Mouse (Mus musculus): Measurements from ENCODE around the gene Mitf. TPM values are rescaled to one million over a fixed set of nuclear protein-coding genes. Genes with fewer than 3 reads are reported as not detected.

The Mitf gene
- polyA plus RNA-seq, 1 experiment from 2014 or later, result 2.4 TPM

DNA sequence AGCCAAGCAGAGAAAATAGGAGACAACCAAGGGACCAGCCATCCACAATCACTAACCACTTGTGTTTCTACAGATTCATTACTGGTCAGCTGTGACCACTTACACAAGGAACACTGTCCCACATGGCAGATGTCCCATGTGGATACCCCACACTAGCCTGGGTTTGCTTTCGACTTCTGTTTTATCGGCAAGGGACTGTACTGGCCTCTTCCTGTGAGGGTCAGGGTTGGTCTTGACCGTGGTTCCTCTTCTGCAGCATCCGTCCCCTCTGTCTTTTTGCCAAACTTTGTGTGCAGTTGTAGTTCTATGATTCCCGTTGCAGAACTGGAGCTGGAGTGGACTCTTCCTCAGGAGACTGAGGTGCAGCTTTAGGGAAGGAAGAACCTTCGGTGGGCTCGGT is 59.7 kb downstream of the Mitf start:
- no peaks in the 10 kb centered on the region for H3K4me1 ChIP-seq (replicated peaks)
- H3K27me3 ChIP-seq, result no peaks in the 10 kb centered on the region
- H3K4me2 ChIP-seq, result no peak overlapping the region
- no peak overlapping the region for H3K4me3 ChIP-seq
- no peak for ATAC-seq (ENCODE audit: low FRiP score, low read depth)
- H3K9ac ChIP-seq, result no peak overlapping the region
- H3K27ac ChIP-seq (replicated peaks), result no peak overlapping the region
- 93% methylated on average over 7 of the region's 7 CpGs for WGBS
- H3K36me3 ChIP-seq, result no peaks in the 10 kb centered on the region
- no peaks in the 10 kb centered on the region for H3K9me3 ChIP-seq

DNA sequence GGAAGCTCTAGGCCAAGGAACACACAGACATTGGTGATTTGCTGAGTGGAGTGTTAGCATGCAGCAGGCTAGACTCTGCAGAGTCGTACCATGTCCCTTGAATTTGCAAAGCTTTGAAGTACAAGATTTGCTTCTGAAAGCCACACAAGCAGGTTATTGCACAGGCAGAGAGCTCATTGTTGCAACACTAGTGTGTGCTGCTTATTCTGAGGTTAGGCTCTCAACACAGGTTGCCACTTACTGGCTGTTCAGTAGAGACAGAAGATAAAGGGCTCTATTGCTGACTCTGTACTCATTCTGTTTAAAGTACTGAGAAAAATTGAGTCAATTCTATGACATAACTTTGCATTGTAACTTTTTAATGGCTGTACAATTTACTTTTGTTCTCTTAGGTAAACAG is 61.2 kb downstream of the Mitf start:
- no peak for ATAC-seq (ENCODE audit: low FRiP score, low read depth)
- H3K27me3 ChIP-seq, result no peaks in the 10 kb centered on the region
- 86% methylated on average over 1 of the region's 1 CpGs for WGBS
- no peak overlapping the region for H3K27ac ChIP-seq (replicated peaks)
- H3K36me3 ChIP-seq, result no peaks in the 10 kb centered on the region
- H3K4me3 ChIP-seq, result no peak overlapping the region
- H3K9me3 ChIP-seq, result no peaks in the 10 kb centered on the region
- no peak overlapping the region for H3K9ac ChIP-seq
- H3K4me1 ChIP-seq (replicated peaks), result no peaks in the 10 kb centered on the region
- no peak overlapping the region for H3K4me2 ChIP-seq

DNA sequence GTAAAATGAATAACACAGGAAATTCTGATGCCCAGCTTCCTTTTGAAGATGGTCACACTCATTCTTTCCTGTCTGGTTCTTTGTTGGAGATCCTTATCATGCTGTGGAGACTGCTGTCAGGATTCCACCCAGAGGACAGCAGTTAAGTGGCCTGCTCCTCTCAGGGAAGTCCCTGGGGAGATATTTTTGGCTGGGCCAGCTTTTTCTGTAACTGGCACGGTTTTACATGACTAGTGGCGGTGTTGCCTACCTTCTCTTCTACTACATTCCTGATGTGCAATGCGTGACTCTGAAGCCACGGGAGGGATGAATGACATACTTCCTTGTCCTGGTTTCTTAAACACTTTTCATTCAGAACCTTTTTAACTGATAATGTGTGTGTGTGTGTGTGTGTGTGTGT is 63.1 kb downstream of the Mitf start:
- Histone ChIP-seq H3K9me3 (no peaks in the 10 kb centered on the region), H3K27ac (replicated peaks) (no peak overlapping the region), H3K36me3 (no peaks in the 10 kb centered on the region), H3K4me3 (no peak overlapping the region), H3K4me1 (replicated peaks) (no peaks in the 10 kb centered on the region), H3K27me3 (no peaks in the 10 kb centered on the region), H3K4me2 (no peak overlapping the region), H3K9ac (no peak overlapping the region)
- WGBS, result 79% methylated on average over 4 of the region's 4 CpGs
- ATAC-seq (ENCODE audit: low FRiP score, low read depth), result no peak

DNA sequence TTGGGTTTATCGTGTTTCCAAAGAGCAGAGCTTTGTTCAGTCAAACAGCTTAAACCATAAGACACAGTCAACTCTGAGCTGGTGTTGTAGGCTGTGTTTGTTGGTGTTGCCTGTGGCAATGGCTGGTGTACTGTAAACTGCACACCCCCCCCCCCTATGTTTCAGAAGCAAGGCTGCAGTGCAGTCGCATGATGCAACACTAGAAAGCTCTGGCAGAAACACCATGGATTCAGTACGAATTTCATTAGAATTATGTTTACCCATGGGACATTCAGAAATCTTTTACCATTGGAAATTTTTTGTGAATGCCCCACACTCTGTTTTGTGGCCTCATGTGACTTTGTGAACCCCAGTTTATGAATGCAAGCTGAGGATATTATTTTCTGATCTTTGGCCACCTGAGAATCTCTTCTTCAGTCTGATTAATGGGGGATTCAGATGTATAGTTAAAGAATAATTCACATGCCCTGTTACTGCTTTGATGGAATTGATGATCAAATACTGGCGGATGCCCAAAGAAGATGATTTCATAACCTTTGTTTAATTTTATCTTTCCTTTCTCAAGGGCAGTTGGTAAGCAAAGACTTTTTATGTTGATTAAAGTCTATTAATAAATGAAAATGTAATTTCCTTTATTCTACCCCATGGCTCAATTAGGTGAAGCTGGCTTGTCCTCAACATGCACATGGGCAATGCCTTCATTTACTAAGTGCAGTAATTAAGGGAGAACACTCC is 64.6 kb downstream of the Mitf start:
- no peak overlapping the region for H3K4me3 ChIP-seq
- H3K27me3 ChIP-seq, result no peaks in the 10 kb centered on the region
- 87% methylated on average over 4 of the region's 4 CpGs for WGBS
- H3K9me3 ChIP-seq, result no peaks in the 10 kb centered on the region
- no peaks in the 10 kb centered on the region for H3K4me1 ChIP-seq (replicated peaks)
- H3K4me2 ChIP-seq, result no peak overlapping the region
- no peak overlapping the region for H3K27ac ChIP-seq (replicated peaks)
- H3K36me3 ChIP-seq, result no peaks in the 10 kb centered on the region
- no peak overlapping the region for H3K9ac ChIP-seq
- no peak for ATAC-seq (ENCODE audit: low FRiP score, low read depth)

DNA sequence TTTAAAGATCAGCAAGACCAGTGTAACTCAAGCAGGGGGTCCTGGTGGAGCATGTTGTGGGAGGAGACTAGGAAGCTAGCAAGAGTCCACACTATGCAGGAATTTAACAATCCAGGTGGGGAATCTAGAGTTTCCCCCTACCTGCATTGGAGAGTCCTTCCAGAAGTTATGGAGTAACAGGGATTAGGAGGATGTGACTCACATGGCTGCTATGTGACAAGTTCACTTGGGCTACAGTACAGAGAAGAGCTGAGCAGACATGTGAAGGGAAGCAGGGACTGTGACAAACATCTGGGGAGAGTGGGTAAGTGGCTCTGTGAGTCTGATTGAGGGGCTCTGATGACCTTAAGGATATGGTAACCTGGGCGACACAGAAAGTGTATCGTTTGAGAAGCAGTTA is 66.2 kb downstream of the Mitf start:
- WGBS, result 93% methylated on average over 2 of the region's 2 CpGs
- Histone ChIP-seq H3K27ac (replicated peaks) (no peak overlapping the region), H3K9me3 (no peaks in the 10 kb centered on the region), H3K9ac (no peak overlapping the region), H3K4me3 (no peak overlapping the region), H3K27me3 (no peaks in the 10 kb centered on the region), H3K36me3 (no peaks in the 10 kb centered on the region), H3K4me2 (no peak overlapping the region), H3K4me1 (replicated peaks) (no peaks in the 10 kb centered on the region)
- ATAC-seq (ENCODE audit: low FRiP score, low read depth), result no peak

DNA sequence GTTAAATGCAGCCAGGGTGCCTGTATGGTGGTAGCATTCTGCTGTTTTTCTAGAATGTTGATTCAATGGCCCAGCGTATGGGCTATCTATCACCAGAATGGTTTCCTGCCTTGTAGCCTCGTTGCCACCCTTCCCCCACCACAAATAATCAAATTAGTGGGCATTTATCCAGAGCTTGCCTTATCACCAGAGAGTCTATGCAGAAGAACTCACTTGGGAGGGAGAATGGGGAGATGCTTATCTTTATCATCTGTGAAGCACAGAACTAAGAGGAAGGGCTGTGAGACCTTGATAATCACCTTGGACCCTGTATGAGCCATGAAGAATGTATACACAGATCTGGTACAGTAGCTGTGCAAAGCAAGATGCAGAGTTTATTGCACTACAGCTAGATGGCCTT is 70.1 kb downstream of the Mitf start:
- Histone ChIP-seq H3K27me3 (no peaks in the 10 kb centered on the region), H3K36me3 (no peaks in the 10 kb centered on the region), H3K4me1 (replicated peaks) (no peaks in the 10 kb centered on the region), H3K4me2 (no peak overlapping the region), H3K4me3 (no peak overlapping the region), H3K9me3 (no peaks in the 10 kb centered on the region), H3K9ac (no peak overlapping the region), H3K27ac (replicated peaks) (no peak overlapping the region)
- ATAC-seq (ENCODE audit: low FRiP score, low read depth), result no peak
- WGBS, result 59% methylated on average over 2 of the region's 2 CpGs

DNA sequence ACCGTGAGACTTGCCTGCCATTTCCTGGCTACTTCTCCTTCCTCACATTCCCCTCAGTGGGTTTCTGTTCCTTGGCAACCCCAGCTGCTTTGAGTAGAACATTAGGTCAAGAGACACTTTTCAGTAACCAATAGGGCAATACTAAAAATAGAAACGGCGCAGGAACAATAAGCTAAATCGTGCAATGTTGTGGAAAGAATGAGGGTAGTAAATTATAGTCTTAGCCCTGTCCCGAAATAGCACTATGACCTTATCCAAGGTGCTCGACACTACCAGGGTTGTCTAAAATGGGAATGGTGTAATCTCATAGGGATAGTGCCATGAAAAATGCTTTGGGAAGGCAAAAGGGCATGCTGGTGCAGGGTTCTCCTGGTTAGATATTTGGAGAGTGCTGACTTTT is 70.6 kb downstream of the Mitf start:
- Histone ChIP-seq H3K4me3 (no peak overlapping the region), H3K9me3 (no peaks in the 10 kb centered on the region), H3K9ac (no peak overlapping the region), H3K27me3 (no peaks in the 10 kb centered on the region), H3K27ac (replicated peaks) (no peak overlapping the region), H3K4me2 (no peak overlapping the region), H3K4me1 (replicated peaks) (no peaks in the 10 kb centered on the region), H3K36me3 (no peaks in the 10 kb centered on the region)
- WGBS, result 45% methylated on average over 6 of the region's 6 CpGs
- no peak for ATAC-seq (ENCODE audit: low FRiP score, low read depth)

DNA sequence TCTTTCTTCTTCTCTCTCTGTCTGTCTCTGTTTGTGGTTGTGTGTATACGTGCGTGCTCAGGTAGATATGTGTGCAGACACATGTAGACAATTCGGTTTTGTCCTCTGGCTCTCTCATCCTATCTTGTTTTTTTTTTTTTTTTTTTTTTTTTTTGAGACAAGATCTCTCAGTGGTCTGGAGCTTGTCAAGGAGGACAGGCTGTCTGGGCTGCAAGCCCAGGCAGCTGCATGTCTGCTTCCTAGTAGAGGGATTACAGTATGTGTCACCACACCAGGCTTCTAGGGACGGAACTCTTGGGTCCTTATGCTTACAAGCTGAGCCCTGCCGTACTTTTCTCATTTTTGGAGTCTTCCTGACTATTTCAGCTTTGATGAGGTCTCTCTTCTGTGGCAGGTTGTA is 73.5 kb downstream of the Mitf start:
- Histone ChIP-seq H3K27ac (replicated peaks) (no peak overlapping the region), H3K4me3 (no peak overlapping the region), H3K4me1 (replicated peaks) (peaks cover 9% of the 10 kb centered on the region; the same call in 1 of the 2 replicates), H3K27me3 (no peaks in the 10 kb centered on the region), H3K36me3 (no peaks in the 10 kb centered on the region), H3K4me2 (no peak overlapping the region), H3K9me3 (no peaks in the 10 kb centered on the region), H3K9ac (no peak overlapping the region)
- ATAC-seq (ENCODE audit: low FRiP score, low read depth), result no peak
- WGBS, result 85% methylated on average over 5 of the region's 5 CpGs

DNA sequence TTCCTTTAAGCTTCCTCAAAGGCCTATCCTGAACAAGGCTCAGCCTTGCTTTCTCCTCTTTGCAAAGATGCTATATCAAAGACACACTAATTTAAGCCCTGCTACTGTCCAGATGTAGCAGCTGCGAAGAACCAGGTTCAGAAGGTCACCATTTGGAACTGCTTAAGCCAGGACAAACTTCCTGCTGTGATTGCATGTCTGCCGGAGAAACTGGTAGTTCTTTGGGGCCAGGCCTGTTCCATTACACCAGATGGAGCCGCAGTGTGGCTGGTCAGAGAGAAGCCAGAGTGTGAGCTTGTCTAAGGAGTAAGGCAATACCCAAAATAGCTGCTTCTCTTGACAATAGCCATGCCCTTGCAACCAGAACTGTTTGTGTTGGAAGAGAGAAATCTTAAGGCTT is 75.1 kb downstream of the Mitf start:
- ATAC-seq (ENCODE audit: low FRiP score, low read depth), result no peak

DNA sequence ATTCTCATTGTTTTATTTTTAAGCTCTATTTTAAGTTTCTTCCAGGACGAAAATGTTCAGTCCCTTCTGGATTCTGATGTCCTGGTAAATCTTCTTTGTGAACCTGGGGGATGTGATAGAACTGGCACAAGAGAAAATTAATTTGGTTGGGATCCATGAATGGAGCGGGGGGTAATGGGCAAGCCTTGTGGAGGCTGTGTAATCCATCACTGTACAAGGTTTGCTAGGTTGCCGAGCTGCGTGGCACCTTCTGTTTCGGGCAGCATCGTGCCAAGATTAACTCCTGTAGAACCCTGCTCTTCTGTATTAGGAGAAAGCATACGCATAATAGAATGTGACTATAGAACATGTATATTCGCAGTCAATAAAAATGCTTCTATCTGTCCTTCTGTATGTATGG is 76.1 kb downstream of the Mitf start:
- WGBS, result 67% methylated on average over 8 of the region's 8 CpGs
- Histone ChIP-seq H3K9me3 (no peaks in the 10 kb centered on the region), H3K36me3 (no peaks in the 10 kb centered on the region), H3K27me3 (no peaks in the 10 kb centered on the region), H3K4me1 (replicated peaks) (peaks cover 9% of the 10 kb centered on the region; the same call in 1 of the 2 replicates), H3K9ac (no peak overlapping the region), H3K27ac (replicated peaks) (no peak overlapping the region), H3K4me2 (no peak overlapping the region), H3K4me3 (no peak overlapping the region)
- ATAC-seq (ENCODE audit: low FRiP score, low read depth), result 0 out of 2 replicates have a peak, but pooled peaks have one; percentile 54

More for the DNA sequence above, 75.1 kb downstream of the Mitf start:
- H3K4me3 ChIP-seq, result no peak overlapping the region
- 53% methylated on average over 3 of the region's 3 CpGs for WGBS
- H3K4me1 ChIP-seq (replicated peaks), result peaks cover 9% of the 10 kb centered on the region; the same call in 1 of the 2 replicates
- no peaks in the 10 kb centered on the region for H3K9me3 ChIP-seq
- H3K27me3 ChIP-seq, result no peaks in the 10 kb centered on the region
- no peaks in the 10 kb centered on the region for H3K36me3 ChIP-seq
- no peak overlapping the region for H3K9ac ChIP-seq
- H3K27ac ChIP-seq (replicated peaks), result no peak overlapping the region
- no peak overlapping the region for H3K4me2 ChIP-seq

DNA sequence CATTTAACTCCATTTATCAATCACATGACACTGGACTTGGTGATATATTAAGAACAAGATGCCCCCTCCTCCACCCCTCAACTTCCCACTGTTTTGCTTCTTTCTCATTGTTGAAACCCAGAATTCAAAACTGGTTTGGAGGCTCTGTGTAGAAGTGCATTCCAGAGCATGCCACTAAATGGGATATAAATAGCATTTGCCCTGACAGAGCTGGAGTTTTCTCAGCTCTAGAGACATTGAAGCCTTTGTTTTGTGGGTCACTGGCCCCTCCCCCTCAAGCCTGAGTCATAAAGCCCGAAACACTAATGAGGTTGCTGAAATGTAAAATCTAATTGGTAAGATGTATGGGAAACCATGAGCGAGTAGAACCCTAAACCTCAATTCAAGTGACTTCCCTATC is 76.6 kb downstream of the Mitf start:
- Histone ChIP-seq H3K4me1 (replicated peaks) (peaks cover 9% of the 10 kb centered on the region; the same call in 1 of the 2 replicates), H3K36me3 (no peaks in the 10 kb centered on the region), H3K27me3 (no peaks in the 10 kb centered on the region), H3K9me3 (no peaks in the 10 kb centered on the region), H3K4me3 (no peak overlapping the region), H3K27ac (replicated peaks) (no peak overlapping the region), H3K9ac (no peak overlapping the region), H3K4me2 (no peak overlapping the region)
- 34% methylated on average over 2 of the region's 2 CpGs for WGBS
- ATAC-seq (ENCODE audit: low FRiP score, low read depth), result no peak

DNA sequence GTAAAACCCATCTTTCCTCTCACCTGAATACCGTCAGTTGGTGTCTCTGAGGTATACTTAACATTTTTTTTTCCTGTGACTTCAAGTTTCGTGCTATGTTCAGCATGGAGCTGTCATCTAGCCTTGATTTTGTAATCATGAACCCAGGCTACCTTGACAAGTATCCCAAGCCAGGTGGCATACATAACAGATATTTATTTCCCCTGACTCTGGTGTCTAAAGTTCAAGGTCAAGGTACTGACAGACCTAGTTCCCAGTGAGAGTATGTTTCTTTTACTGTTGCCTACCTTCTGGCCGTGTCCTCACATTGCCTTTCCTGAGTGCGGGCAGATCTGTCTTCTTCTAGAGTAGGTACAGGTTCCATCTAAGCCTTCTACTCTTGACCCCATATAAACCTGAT is 78.1 kb downstream of the Mitf start:
- H3K4me3 ChIP-seq, result no peak overlapping the region
- WGBS, result 89% methylated on average over 4 of the region's 4 CpGs
- no peak overlapping the region for H3K27ac ChIP-seq (replicated peaks)
- no peaks in the 10 kb centered on the region for H3K27me3 ChIP-seq
- no peaks in the 10 kb centered on the region for H3K36me3 ChIP-seq
- peaks cover 9% of the 10 kb centered on the region; the same call in 1 of the 2 replicates for H3K4me1 ChIP-seq (replicated peaks)
- ATAC-seq (ENCODE audit: low FRiP score, low read depth), result no peak
- no peaks in the 10 kb centered on the region for H3K9me3 ChIP-seq
- no peak overlapping the region for H3K4me2 ChIP-seq
- no peak overlapping the region for H3K9ac ChIP-seq

DNA sequence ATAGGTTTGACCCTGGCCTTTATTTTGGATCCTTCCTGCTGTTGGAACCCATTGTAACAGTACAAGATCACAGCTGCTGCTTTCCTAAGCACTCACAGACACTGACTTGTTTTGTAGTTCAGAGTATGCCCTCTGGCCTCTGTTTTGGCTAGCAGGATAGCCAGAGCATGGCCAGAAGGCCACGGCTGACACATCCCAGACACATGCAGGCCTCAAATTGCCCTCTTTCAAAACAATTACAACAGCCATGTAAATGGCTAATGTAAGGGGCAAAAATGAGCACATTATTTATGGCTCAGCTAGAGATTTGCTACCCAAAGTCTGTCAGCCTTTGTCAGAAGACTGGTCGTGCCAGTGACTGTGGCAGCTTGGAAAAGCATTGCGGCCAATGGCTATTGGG is 78.8 kb downstream of the Mitf start:
- Histone ChIP-seq H3K27me3 (no peaks in the 10 kb centered on the region), H3K4me1 (replicated peaks) (peaks cover 9% of the 10 kb centered on the region; the same call in 1 of the 2 replicates), H3K9ac (no peak overlapping the region), H3K4me2 (no peak overlapping the region), H3K27ac (replicated peaks) (no peak overlapping the region), H3K36me3 (no peaks in the 10 kb centered on the region), H3K9me3 (no peaks in the 10 kb centered on the region), H3K4me3 (no peak overlapping the region)
- 69% methylated on average over 3 of the region's 3 CpGs for WGBS
- no peak for ATAC-seq (ENCODE audit: low FRiP score, low read depth)

Measured in hindbrain, embryonic 15.5 days (tissue).